Mouse (Mus musculus): ENCODE data around the gene Crim1. TPM values are rescaled to one million over a fixed set of nuclear protein-coding genes. Genes with fewer than 3 reads are reported as not detected.

The Crim1 gene
- polyA plus RNA-seq, 1 experiment: 1.7 TPM

DNA sequence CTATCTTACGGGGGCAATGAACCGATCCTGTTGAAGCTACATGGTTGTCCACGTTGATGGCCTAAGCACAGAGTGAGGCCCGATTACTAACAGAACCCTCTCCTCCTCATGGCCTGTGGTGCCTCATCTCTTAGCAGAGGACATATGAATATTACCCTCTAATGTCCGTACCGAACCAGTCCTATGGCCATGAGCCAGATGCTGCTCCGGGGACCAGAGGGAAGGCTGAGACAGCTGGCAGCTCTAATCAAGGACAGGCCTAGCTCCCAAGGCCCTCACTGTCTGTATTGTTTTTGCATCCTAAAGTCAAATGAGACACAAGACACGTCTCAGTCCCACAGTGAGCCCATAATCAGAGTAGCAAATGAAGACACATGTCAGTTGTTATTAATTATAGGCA, 155.6 kb downstream of the Crim1 start:
- WGBS: 89% methylated on average over 8 of the region's 8 CpGs
- no peak for TF ChIP-seq POLR2A (IDR thresholded peaks at IDR 0.05; ENCODE audit: borderline replicate concordance, control insufficient read depth, low read depth, low read length)
- no peak for TF ChIP-seq CTCF (IDR thresholded peaks at IDR 0.05; ENCODE audit: control insufficient read depth, insufficient read depth, low read length)
- H3K27ac ChIP-seq (ENCODE audit: control insufficient read depth, insufficient read depth, low read depth, low read length, poor library complexity): no peak overlapping the region
- no peak overlapping the region for H3K4me3 ChIP-seq (replicated peaks; ENCODE audit: control insufficient read depth, low read depth, low read length)
- H3K4me1 ChIP-seq (ENCODE audit: control insufficient read depth, insufficient read depth, low read length): no peaks in the 10 kb centered on the region

DNA sequence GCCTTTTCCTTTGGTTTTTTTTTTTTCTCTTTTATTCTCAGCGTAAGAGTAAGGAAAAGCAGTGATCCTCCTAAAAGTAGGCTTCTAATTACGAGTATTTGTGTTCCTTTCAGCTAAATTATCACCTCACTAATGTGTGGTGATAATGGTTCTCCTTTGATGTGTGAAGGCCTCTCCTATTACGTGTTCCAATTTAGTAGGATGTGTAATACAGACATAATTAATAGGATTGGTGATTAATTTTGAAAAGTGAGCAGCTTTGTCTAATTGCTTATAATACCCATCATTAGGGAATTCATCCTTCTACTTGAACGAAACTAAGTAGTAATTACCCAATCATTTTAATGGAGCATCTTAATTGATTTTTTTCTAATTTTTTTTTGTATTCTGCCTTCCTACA, 157.7 kb downstream of the Crim1 start:
- Histone ChIP-seq H3K4me1 (ENCODE audit: control insufficient read depth, insufficient read depth, low read length) (peaks cover 3% of the 10 kb centered on the region), H3K4me3 (replicated peaks; ENCODE audit: control insufficient read depth, low read depth, low read length) (no peak overlapping the region), H3K27ac (ENCODE audit: control insufficient read depth, insufficient read depth, low read depth, low read length, poor library complexity) (no peak overlapping the region)
- no peak for TF ChIP-seq CTCF (IDR thresholded peaks at IDR 0.05; ENCODE audit: control insufficient read depth, insufficient read depth, low read length)
- TF ChIP-seq POLR2A (IDR thresholded peaks at IDR 0.05; ENCODE audit: borderline replicate concordance, control insufficient read depth, low read depth, low read length): no peak
- WGBS: 78% methylated on average over 4 of the region's 4 CpGs

DNA sequence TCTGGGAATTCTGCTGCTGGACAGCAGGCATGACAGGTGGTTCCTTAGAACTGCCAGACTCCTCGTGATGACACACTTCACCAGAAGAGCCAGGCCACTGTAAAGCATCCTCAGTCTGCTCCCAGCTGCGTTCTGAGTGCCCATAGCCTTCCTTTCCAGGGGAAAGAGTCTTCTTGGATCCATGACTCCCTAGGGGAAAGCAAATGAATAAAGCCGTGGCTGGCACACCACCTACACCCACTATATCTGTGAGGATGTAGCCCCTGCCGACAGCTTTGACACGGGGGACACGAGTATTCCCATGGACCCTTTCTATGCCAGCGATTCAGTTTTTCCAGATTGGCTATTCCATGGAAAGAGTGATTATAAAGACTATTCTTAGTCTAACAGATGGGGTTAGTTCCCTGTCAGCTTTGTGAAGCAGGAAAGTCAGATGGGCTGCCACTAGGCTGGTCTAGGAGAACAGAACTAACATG, 158.2 kb downstream of the Crim1 start:
- H3K4me1 ChIP-seq (ENCODE audit: control insufficient read depth, insufficient read depth, low read length): peaks cover 3% of the 10 kb centered on the region

DNA sequence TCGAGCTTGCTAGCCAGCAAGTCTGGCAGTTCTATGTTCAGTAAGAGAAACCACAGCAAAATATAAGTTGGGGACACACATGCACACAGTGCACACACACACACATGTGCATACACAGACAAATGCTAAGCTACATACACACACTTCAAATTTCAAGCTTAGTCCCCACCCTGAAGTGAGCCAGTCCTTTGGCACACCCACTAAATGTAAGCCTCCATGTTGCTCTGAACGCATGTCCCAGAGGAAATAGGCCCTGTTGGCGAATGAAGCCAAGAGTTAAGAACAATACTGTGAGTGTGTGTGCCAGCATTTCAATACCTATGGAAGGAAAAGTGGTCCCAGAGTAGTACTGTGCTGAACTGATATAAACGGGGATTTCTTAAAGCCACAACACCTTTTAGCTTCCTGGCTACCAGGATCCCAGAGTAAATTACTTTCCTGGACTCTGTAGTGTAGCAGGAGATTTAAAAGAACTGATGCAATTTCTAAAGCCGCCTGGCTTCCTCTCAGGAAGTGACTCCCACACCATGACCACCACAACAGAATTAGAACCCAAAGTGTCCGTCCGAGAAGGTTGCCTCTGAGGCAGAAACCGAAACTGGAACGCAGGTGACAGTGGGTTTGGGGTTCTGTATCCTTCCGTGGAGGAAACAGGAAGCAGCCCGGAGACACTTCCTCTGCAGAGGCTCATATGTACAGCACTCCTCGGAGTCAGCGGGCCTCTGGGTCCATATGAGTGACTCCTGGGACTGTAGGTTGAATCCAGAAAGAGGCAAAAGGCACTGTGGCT, 162.1 kb downstream of the Crim1 start:
- Histone ChIP-seq H3K4me1 (ENCODE audit: control insufficient read depth, insufficient read depth, low read length) (peaks cover 3% of the 10 kb centered on the region), H3K4me3 (replicated peaks; ENCODE audit: control insufficient read depth, low read depth, low read length) (peak overlapping the region; percentile 53), H3K27ac (ENCODE audit: control insufficient read depth, insufficient read depth, low read depth, low read length, poor library complexity) (peak overlapping the region; percentile 0)
- WGBS: 3% methylated on average over 13 of the region's 13 CpGs
- TF ChIP-seq POLR2A (IDR thresholded peaks at IDR 0.05; ENCODE audit: borderline replicate concordance, control insufficient read depth, low read depth, low read length): no peak
- no peak for TF ChIP-seq CTCF (IDR thresholded peaks at IDR 0.05; ENCODE audit: control insufficient read depth, insufficient read depth, low read length)

More for the DNA sequence above, 158.2 kb downstream of the Crim1 start:
- 78% methylated on average over 7 of the region's 7 CpGs for WGBS
- Histone ChIP-seq H3K4me3 (replicated peaks; ENCODE audit: control insufficient read depth, low read depth, low read length) (no peak overlapping the region), H3K27ac (ENCODE audit: control insufficient read depth, insufficient read depth, low read depth, low read length, poor library complexity) (no peak overlapping the region)
- no peak for TF ChIP-seq POLR2A (IDR thresholded peaks at IDR 0.05; ENCODE audit: borderline replicate concordance, control insufficient read depth, low read depth, low read length)
- TF ChIP-seq CTCF (IDR thresholded peaks at IDR 0.05; ENCODE audit: control insufficient read depth, insufficient read depth, low read length): no peak

DNA sequence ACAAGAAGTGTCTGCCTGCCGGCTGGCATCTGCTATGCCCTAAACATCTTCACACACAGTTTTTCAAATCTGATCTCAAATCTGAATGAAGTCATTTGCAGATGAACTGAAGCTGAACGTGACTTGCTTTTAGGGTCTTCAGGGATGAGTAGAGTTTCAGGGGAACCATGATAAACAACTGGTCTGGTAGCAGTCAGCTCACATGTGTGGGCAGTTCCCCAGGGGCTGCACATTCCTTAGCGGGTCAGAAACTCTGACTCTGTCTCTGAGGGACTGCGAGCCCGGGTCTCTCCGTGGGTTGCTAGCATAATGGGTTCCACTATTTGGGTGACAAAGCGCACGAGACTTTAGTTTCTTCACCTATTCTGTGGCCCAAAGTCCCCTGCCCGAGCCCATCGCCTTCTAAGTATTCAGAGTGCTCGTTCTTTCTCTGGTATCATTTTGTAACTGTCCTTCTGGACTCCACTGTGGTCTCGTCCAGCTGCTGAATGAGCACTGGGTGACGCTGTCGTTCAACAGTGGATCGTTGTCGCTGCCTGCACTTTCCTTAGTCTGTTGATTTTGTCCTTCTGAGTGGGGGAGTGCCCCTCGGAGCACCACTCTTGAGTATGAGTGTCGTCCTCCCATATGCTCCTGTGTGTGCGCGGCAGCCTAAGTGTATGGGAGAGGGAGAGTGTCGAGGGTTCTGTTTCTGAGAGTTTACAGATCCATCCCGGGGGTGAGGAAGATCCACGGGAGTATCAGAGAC, 164.7 kb downstream of the Crim1 start:
- H3K4me1 ChIP-seq (ENCODE audit: control insufficient read depth, insufficient read depth, low read length): peaks cover 3% of the 10 kb centered on the region
- no peak overlapping the region for H3K27ac ChIP-seq (ENCODE audit: control insufficient read depth, insufficient read depth, low read depth, low read length, poor library complexity)
- no peak overlapping the region for H3K4me3 ChIP-seq (replicated peaks; ENCODE audit: control insufficient read depth, low read depth, low read length)

DNA sequence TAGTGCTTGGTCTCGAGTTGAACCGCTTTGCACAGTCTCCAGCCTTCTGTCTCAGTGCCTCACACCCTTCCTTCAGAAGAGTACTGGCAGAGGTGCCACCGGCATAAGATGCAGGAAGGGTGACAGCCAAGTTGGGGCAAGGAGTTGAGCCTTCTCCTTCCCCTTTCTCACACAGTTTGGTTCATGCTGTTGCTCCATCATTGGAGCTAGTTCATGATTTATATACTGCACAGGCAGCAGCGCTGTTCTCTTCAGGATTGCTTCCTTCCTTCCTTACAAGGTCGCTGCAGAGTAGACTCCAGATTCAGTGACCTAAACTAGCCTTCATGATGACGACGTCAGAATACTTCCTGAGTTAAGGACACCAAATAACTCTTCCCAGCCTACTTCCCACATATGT, 166.0 kb downstream of the Crim1 start:
- H3K27ac ChIP-seq (ENCODE audit: control insufficient read depth, insufficient read depth, low read depth, low read length, poor library complexity): no peak overlapping the region
- H3K4me1 ChIP-seq (ENCODE audit: control insufficient read depth, insufficient read depth, low read length): peaks cover 3% of the 10 kb centered on the region
- TF ChIP-seq CTCF (IDR thresholded peaks at IDR 0.05; ENCODE audit: control insufficient read depth, insufficient read depth, low read length) (no peak), POLR2A (IDR thresholded peaks at IDR 0.05; ENCODE audit: borderline replicate concordance, control insufficient read depth, low read depth, low read length) (no peak)
- H3K4me3 ChIP-seq (replicated peaks; ENCODE audit: control insufficient read depth, low read depth, low read length): no peak overlapping the region
- WGBS: 21% methylated on average over 7 of the region's 7 CpGs

More for the DNA sequence above, 164.7 kb downstream of the Crim1 start:
- WGBS: 82% methylated on average over 23 of the region's 23 CpGs
- TF ChIP-seq CTCF (IDR thresholded peaks at IDR 0.05; ENCODE audit: control insufficient read depth, insufficient read depth, low read length): no peak
- no peak for TF ChIP-seq POLR2A (IDR thresholded peaks at IDR 0.05; ENCODE audit: borderline replicate concordance, control insufficient read depth, low read depth, low read length)

DNA sequence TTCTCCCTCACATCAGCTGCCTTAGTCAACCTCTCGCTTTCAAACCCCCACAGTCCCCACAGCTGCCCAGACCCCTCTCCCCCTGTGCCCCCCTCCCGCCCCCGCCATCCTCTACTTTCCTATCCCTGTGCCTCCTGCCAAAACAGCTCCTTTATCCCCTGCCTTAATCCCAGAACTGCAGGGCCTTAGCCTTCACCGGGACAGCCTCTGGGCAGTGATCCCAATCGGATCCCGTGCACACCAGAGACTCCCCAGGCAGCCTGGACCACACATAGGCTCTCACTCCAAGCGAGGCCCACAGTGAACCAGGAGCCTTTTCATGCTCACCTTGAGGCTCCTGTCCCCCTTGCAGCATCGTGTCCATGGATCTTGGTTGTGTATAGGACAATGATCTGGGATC, 168.4 kb downstream of the Crim1 start:
- TF ChIP-seq POLR2A (IDR thresholded peaks at IDR 0.05; ENCODE audit: borderline replicate concordance, control insufficient read depth, low read depth, low read length) (no peak), CTCF (IDR thresholded peaks at IDR 0.05; ENCODE audit: control insufficient read depth, insufficient read depth, low read length) (no peak)
- no peak overlapping the region for H3K27ac ChIP-seq (ENCODE audit: control insufficient read depth, insufficient read depth, low read depth, low read length, poor library complexity)
- WGBS: 87% methylated on average over 8 of the region's 8 CpGs
- H3K4me3 ChIP-seq (replicated peaks; ENCODE audit: control insufficient read depth, low read depth, low read length): no peak overlapping the region
- no peaks in the 10 kb centered on the region; the same call in 1 of the 2 replicates for H3K4me1 ChIP-seq (ENCODE audit: control insufficient read depth, insufficient read depth, low read length)

DNA sequence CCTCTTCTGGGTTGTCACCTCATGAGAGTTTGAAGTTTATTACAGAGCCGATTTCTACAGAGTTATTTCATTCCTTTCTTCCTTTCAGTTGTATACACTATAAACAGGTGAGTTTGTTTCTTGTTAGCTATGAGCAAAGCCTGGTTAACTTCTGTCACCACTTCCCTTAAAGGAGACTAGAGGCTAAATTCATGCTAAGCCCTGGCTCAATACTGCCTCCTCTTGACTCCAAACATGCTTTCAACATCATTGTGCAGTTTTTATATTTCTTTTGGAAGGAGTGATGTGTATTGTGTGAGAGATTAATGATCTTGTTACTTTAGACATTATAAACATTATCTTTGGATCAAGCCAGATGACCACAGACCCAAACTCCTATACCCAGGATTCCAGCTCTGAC, 170.4 kb downstream of the Crim1 start:
- WGBS: 69% methylated on average over 1 of the region's 1 CpGs
- H3K27ac ChIP-seq (ENCODE audit: control insufficient read depth, insufficient read depth, low read depth, low read length, poor library complexity): no peak overlapping the region
- TF ChIP-seq POLR2A (IDR thresholded peaks at IDR 0.05; ENCODE audit: borderline replicate concordance, control insufficient read depth, low read depth, low read length) (no peak), CTCF (IDR thresholded peaks at IDR 0.05; ENCODE audit: control insufficient read depth, insufficient read depth, low read length) (no peak)
- H3K4me3 ChIP-seq (replicated peaks; ENCODE audit: control insufficient read depth, low read depth, low read length): no peak overlapping the region
- peaks cover 2% of the 10 kb centered on the region; the same call in 1 of the 2 replicates for H3K4me1 ChIP-seq (ENCODE audit: control insufficient read depth, insufficient read depth, low read length)
